Mouse (Mus musculus) G1E (cell line): ENCODE data around the gene Card19.

Experiments used
- CTCF ChIP-seq: IDR thresholded peaks from 2 replicates; pipeline ENCODE4 v1.5.1; 2012; ENCODE audit warnings: low read depth, low read length, inconsistent platforms, mixed read lengths
- GATA1 ChIP-seq: IDR thresholded peaks from 2 replicates; pipeline ENCODE4 v1.6.1; 2012; ENCODE audit warnings: borderline replicate concordance, low read length, inconsistent platforms, mixed read lengths
- GATA2 ChIP-seq: IDR thresholded peaks from 2 replicates; pipeline ENCODE4 v1.6.1; 2012; ENCODE audit warnings: low read depth, low read length, inconsistent platforms, borderline replicate concordance
- TAL1 ChIP-seq: conservative IDR thresholded peaks from 2 replicates; pipeline ENCODE4 v1.6.1; 2012; ENCODE audit warnings: low read depth, low read length, inconsistent platforms, mixed read lengths

DNA sequence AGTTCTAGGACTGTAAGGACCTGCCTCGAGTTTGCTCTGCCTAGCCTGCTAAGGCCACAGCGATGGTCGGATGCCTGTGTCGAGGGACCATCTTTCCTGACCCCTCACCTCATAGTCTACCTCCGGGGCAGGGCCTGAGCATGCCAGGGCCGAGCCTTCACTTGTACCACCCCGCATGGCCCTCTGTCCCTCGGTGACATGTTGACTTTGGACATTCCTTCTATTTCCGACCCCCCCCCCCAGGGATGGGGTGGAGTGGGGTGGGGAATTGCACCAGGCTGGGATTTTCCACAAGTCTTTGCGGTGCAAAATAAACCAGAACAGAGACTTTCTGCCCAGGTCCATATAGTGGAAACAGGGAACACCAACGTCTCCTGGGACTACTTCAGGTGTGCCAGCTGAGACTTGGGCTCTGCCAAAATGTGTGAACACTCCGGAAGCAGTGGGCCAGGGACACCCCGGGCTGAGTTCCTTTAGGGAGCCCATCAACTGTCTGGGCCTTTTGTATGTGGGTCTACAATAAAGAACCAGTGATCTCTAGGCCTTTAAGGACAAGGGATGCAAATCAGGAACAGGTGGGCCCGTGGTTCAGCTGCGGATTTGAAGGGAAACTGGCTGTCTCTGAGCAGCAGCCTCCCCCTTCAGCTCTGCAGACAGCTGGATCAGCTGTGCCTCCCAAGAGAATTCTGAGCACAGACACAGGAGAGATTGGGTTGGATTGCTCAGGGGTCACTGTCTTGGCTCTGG is 27.4 kb downstream of the Card19 start:
- TF ChIP-seq GATA1 (no peak), CTCF (no peak), TAL1 (no peak), GATA2 (no peak)
